Mouse (Mus musculus) CH12.LX (cell line): ENCODE results near the gene Gm26965. TPM values are rescaled to one million over a fixed set of nuclear protein-coding genes. Genes with fewer than 3 reads are reported as not detected.

Experiments
- DNase-seq: peaks from one replicate; pipeline ENCODE4 v3.0.0-alpha.2; 2013; ENCODE audit errors: extremely low read depth
- H3K27ac ChIP-seq: 2 replicates; pipeline ENCODE4 v1.5.1; 2012; ENCODE audit warnings: low read depth, mild to moderate bottlenecking, control low read depth, moderate library complexity; ENCODE audit not compliant: insufficient read depth
- H3K27me3 ChIP-seq: replicated peaks from 2 replicates; pipeline ENCODE3; 2012; ENCODE audit warnings: inconsistent platforms
- H3K36me3 ChIP-seq, 2 experiments: replicated peaks in 1 of 2; 2 replicates each; pipeline versions ENCODE3 to v1.6.1; 2012; ENCODE audit warnings: inconsistent platforms in 1 of 2, low read length in 1 of 2, mild to moderate bottlenecking in 1 of 2, mixed read lengths in 1 of 2, moderate library complexity in 1 of 2; ENCODE audit not compliant: control insufficient read depth in 1 of 2, insufficient read depth in 1 of 2
- H3K4me1 ChIP-seq, 2 experiments: 2 replicates each; pipeline ENCODE4 v1.6.1; 2012; ENCODE audit warnings: inconsistent platforms in 1 of 2, moderate library complexity in 1 of 2; ENCODE audit not compliant: insufficient read depth in 2 of 2, control insufficient read depth in 1 of 2
- H3K4me2 ChIP-seq: 2 replicates; pipeline ENCODE4 v1.6.1; 2012; ENCODE audit warnings: low read depth, mild to moderate bottlenecking, control low read depth; ENCODE audit not compliant: poor library complexity, insufficient read depth, severe bottlenecking
- H3K4me3 ChIP-seq, 3 experiments: fragments of 150-350 bp in 1 of 3; sonication (generic) in 1 of 3; replicated peaks in 1 of 3; 2 replicates each; pipeline versions ENCODE3 to v1.5.1; 2011 to 2012; ENCODE audit warnings: low read depth in 2 of 3, low read length in 2 of 3, mild to moderate bottlenecking in 2 of 3, moderate library complexity in 2 of 3, control low read depth in 1 of 3, improper control_type of control experiment in 1 of 3, inconsistent platforms in 1 of 3, mixed read lengths in 1 of 3; ENCODE audit not compliant: poor library complexity in 1 of 3
- H3K79me2 ChIP-seq: replicated peaks from 2 replicates; pipeline ENCODE4 v1.6.1; 2012; ENCODE audit warnings: mild to moderate bottlenecking, moderate library complexity; ENCODE audit not compliant: control insufficient read depth, poor library complexity, insufficient read depth, severe bottlenecking; ENCODE audit errors: extremely low read depth
- H3K9ac ChIP-seq: 2 replicates; pipeline ENCODE4 v1.6.1; 2012; ENCODE audit warnings: low read depth, mild to moderate bottlenecking, control low read depth, moderate library complexity; ENCODE audit not compliant: insufficient read depth
- H3K9me3 ChIP-seq: replicated peaks from 2 replicates; pipeline ENCODE3; 2012; ENCODE audit warnings: low read length, inconsistent platforms, mixed read lengths
- ELF1 ChIP-seq: IDR thresholded peaks from 2 replicates; pipeline ENCODE4 v1.6.1; 2014; ENCODE audit warnings: low read depth, mild to moderate bottlenecking, inconsistent platforms, low read length, improper control_type of control experiment
- ETS1 ChIP-seq: conservative IDR thresholded peaks from 2 replicates; pipeline ENCODE4 v1.6.1; 2012; ENCODE audit warnings: low read depth, mild to moderate bottlenecking, inconsistent platforms, low read length, improper control_type of control experiment, moderate library complexity
- HCFC1 ChIP-seq: IDR thresholded peaks from 2 replicates; pipeline ENCODE4 v1.6.1; 2012; ENCODE audit warnings: low read depth, mild to moderate bottlenecking, inconsistent platforms, low read length, improper control_type of control experiment
- JUN ChIP-seq: IDR thresholded peaks from 2 replicates; pipeline ENCODE4 v1.6.1; 2011; ENCODE audit warnings: low read depth, mild to moderate bottlenecking, low read length, improper control_type of control experiment, moderate library complexity; ENCODE audit not compliant: insufficient read depth
- JUND ChIP-seq: conservative IDR thresholded peaks from 2 replicates; pipeline ENCODE4 v1.6.1; 2011; ENCODE audit warnings: low read depth, low read length, improper control_type of control experiment
- KAT2A ChIP-seq: IDR thresholded peaks from 2 replicates; pipeline ENCODE4 v1.6.1; 2012; ENCODE audit warnings: low read length, improper control_type of control experiment, inconsistent platforms; ENCODE audit not compliant: insufficient replicate concordance
- MAZ ChIP-seq: IDR thresholded peaks from 2 replicates; pipeline ENCODE4 v1.6.1; 2012; ENCODE audit warnings: low read depth, mild to moderate bottlenecking, inconsistent platforms, low read length, improper control_type of control experiment, moderate library complexity
- MEF2A ChIP-seq: IDR thresholded peaks from 2 replicates; pipeline ENCODE4 v1.6.1; 2014; ENCODE audit warnings: low read depth, mild to moderate bottlenecking, inconsistent platforms, low read length, improper control_type of control experiment, borderline replicate concordance
- MXI1 ChIP-seq: IDR thresholded peaks from 2 replicates; pipeline ENCODE4 v1.6.1; 2011; ENCODE audit warnings: mild to moderate bottlenecking, low read depth, low read length, improper control_type of control experiment
- NELFE ChIP-seq: IDR thresholded peaks from 2 replicates; pipeline ENCODE4 v1.6.1; 2011; ENCODE audit warnings: low read depth, low read length, improper control_type of control experiment
- PAX5 ChIP-seq: IDR thresholded peaks from 2 replicates; pipeline ENCODE4 v1.6.1; 2012; ENCODE audit warnings: low read length, inconsistent platforms, mixed read lengths
- POLR2A ChIP-seq: IDR thresholded peaks from 2 replicates; pipeline ENCODE4 v1.6.1; 2011; ENCODE audit warnings: low read depth, mild to moderate bottlenecking, improper control_type of control experiment, low read length
- POLR2AphosphoS2 ChIP-seq: IDR thresholded peaks from 2 replicates; pipeline ENCODE4 v1.6.1; 2011; ENCODE audit warnings: low read depth, low read length, improper control_type of control experiment
- TBP ChIP-seq: conservative IDR thresholded peaks from 2 replicates; pipeline ENCODE4 v1.6.1; 2011; ENCODE audit warnings: low read depth, low read length, improper control_type of control experiment
- TCF12 ChIP-seq: IDR thresholded peaks from 2 replicates; pipeline ENCODE4 v1.6.1; 2014; ENCODE audit warnings: low read depth, mild to moderate bottlenecking, inconsistent platforms, low read length, improper control_type of control experiment
- ZKSCAN1 ChIP-seq: IDR thresholded peaks from 2 replicates; pipeline ENCODE4 v1.6.1; 2012; ENCODE audit warnings: low read depth, inconsistent platforms, low read length, improper control_type of control experiment, borderline replicate concordance
- ZMIZ1 ChIP-seq: IDR thresholded peaks from 2 replicates; pipeline ENCODE4 v1.6.1; 2012; ENCODE audit warnings: low read depth, mild to moderate bottlenecking, inconsistent platforms, low read length, improper control_type of control experiment
- ZNF384 ChIP-seq: IDR thresholded peaks from 2 replicates; pipeline ENCODE4 v1.6.1; 2012; ENCODE audit warnings: low read depth, low read length, improper control_type of control experiment, inconsistent platforms
- dilution Hi-C: fragments of 300-500 bp; cut with MboI; formaldehyde crosslinking; loops from 2 replicates; pipeline ENCODE4 v1.14.3; 2020; ENCODE audit warnings: low sequenced_read_pairs; ENCODE audit not compliant: extremely low pct_unique_long_range_greater_than_20kb, extremely low pct_ligation_motif_present
- in situ Hi-C: fragments of 300-500 bp; cut with MboI; formaldehyde crosslinking; loops from 3 replicates; pipeline ENCODE4 v1.14.3; 2019; ENCODE audit warnings: low sequenced_read_pairs, low pct_ligation_motif_present, low pct_unique_long_range_greater_than_20kb, mixed read lengths
- polyA plus RNA-seq: library from polyadenylated mRNA; unstranded; fragments of >175 nt; gene quantifications from 2 replicates; pipeline ENCODE4 v1.2.1, GENCODE M21; 2012; ENCODE audit warnings: low read depth; ENCODE audit not compliant: insufficient read length
- total RNA-seq, 2 experiments: library from RNA; depleted of rRNA; stranded (reverse); fragments of 300-350 nt in 1 of 2; fragments of >200 nt in 1 of 2; gene quantifications; 2 replicates each; pipeline ENCODE4 v1.2.3; 2012 to 2014

Gene Gm26965
- total and polyA plus RNA-seq, 3 experiments: 0.08 TPM; not detected in 2

- no peak for TF ChIP-seq ZNF384
- TF ChIP-seq POLR2AphosphoS2: peak; percentile 60; the same call in 1 of the 2 replicates
- no peak for TF ChIP-seq MAZ
- TF ChIP-seq TBP: peak; percentile 69
- peak; percentile 97 for TF ChIP-seq HCFC1
- TF ChIP-seq ZMIZ1: no peak; the same call in 1 of the 2 replicates
- peak; percentile 80; the same call in 1 of the 2 replicates for TF ChIP-seq TCF12
- peak; percentile 99 for TF ChIP-seq ELF1
- peak; percentile 54; the same call in 1 of the 2 replicates for TF ChIP-seq MXI1
- 0 out of 2 replicates have a peak, but pooled peaks have one; percentile 40 for TF ChIP-seq MEF2A
- TF ChIP-seq JUN: no peak
- no peak for TF ChIP-seq ETS1
- no peak for TF ChIP-seq JUND
- peak; percentile 96 for TF ChIP-seq KAT2A
- TF ChIP-seq ZKSCAN1: no peak
Measured at GRCm38 (mm10) chr13:67552505-67553346, 26.8 kb upstream of the Gm26965 start (continued).

DNA sequence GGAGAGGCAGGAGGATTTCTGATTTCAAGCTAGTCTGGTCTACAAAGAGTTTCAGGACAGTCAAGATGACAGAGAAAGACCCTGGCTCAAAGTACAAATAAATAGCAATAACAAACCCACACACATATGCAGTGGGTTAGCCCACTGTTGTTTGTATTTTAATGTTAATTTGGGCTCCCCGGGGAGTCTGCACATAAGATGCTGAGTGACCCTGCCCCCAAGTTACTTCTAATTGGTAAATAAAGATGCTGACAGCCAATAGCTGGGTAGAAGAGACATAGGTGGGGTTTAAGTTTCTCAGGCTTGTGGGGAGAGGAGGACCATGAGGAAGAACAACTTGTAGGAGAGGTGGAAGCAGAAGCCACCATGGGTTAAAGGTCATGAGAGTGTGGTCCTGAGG lies 20.0 kb upstream of the Gm26965 start:
- dilution Hi-C loops: no loop called here
- H3K36me3 ChIP-seq: peaks cover 30 to 38% of the 10 kb centered on the region in 2 experiments
- in situ Hi-C loops: no loop called here

More for the DNA sequence above, 20.0 kb upstream of the Gm26965 start:
- no peak overlapping the region for H3K4me2 ChIP-seq
- DNase-seq: no peak
- H3K27me3 ChIP-seq: no peaks in the 10 kb centered on the region
- H3K79me2 ChIP-seq: peaks cover 31% of the 10 kb centered on the region
- peaks cover 0 to 24% of the 10 kb centered on the region in 2 experiments; a peak in 3 of 4 replicates for H3K4me1 ChIP-seq
- no peaks in the 10 kb centered on the region for H3K9me3 ChIP-seq
- H3K27ac ChIP-seq: no peak overlapping the region
- no peak overlapping the region for H3K4me3 ChIP-seq
- TF ChIP-seq POLR2A (no peak), NELFE (no peak), PAX5 (no peak), MAZ (no peak), MEF2A (no peak)
- no peak overlapping the region for H3K9ac ChIP-seq
